Mouse (Mus musculus): Measurements from ENCODE around the gene Zbtb8os. TPM values are rescaled to one million over a fixed set of nuclear protein-coding genes. Genes with fewer than 3 reads are reported as not detected.
A peak's percentile ranks its signal among the peaks of the same experiment; 100 is the strongest.
"Not testable (repeated sequence)": the region's sequence is repeated elsewhere in the genome, so short reads cannot be mapped to it uniquely, and the experiment has no call there.

The Zbtb8os gene
- total and polyA plus RNA-seq, 3 experiments: 4.1 to 48.4 (median 42.7) TPM

DNA sequence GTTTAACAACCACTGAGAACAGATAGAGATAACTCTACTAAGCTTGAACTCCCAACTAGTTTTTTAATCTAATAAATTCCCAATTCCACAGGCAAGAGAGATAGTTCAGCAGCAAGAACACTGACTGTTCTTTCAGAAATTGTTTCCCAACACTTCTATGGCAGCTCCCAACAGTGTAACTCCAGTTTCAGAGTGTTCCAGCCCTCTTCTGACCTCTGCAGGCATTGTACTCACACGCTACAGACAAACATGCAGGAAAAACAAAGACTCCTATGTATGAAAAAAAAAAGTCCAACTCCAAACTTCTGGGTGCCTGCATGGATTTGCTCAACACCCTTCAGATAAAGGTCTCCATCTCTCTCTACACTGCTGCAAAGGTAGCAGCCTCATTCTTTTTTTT lies 2.6 kb upstream of the Zbtb8os start:
- no peak for DNase-seq

DNA sequence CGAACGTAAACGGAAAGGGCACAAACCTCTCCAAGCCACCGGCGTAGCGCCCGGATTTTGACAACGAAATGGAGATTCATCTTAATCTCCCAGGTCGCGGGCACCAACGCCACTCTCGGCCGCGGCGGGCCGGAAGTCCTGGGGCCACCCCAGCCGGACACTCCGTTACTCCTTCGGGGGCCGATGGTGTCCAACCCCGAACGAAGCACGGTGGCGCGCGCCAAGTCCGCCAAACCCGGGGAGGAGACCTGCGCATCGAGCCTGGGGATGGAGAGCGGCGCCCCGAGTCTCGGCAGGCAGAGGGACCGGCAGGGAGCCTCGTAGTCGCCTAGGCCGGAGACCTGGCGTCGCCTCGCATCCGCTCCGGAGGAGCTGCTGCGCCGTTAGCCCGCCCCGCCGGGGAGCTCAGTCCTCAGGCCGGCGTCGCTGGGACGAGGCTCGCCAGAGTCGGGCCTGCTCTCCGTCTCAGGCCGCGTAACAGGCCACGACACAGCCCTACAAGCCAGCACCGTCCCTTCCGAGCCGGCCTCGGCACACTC lies 749 bp upstream of the Zbtb8os start:
- DNase-seq: no peak

DNA sequence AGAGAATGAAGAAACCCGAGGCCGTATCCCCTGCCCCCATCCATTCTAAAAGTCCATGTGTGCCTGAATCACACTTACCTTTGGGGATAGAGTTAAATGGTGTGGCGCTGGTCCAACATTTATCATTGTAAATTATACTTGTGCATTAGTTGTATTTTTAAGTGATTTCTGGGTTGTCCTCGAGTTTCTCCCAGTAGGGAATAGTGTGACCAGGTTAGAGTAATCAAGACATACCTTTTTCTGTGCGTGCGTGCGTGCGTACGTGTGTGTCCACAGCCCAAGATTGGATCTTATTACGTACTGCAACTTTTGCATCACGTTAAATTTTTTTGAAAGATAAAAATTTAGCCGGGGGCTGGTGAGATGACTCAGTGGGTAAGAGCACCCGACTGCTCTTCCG lies 796 bp downstream of the Zbtb8os start:
- DNase-seq: no peak

DNA sequence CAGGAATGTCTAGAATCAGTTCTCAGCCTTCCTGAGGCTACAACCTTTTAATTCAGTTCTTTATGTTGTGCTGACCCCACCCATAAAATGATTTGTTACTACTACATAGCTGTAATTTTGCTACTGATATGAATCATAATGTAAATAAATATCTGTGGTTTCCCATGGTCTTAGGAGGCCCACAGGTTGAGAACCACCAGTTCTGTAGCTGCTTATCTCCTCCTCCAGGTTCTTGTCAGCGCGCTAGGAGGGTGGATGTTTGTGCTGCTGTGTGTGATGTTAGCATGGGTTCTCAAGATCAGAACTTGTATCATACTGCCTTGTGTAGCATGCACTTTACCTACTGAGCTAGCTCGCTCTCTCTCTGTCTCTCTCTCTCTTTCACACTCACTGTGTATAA lies 4.2 kb downstream of the Zbtb8os start:
- no peak for DNase-seq

DNA sequence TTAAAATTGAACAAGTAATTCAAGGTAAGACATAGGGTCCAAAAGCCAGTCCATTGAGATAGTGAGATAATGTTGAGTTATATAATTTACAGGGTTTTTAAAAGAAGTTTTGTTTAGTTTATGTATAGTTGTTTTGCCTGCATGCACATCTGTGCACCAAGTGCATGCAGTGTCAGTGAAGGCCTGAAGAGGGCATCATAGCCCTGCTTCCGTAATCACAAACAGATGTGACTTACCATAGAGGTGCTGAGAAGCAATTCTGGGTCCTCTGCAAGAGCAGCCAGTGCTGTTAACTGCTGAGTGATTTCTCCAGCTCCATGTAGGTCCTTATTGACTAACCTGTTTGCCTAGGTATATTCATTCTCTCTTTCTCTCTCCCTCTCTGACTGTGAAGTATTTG lies 6.4 kb downstream of the Zbtb8os start:
- DNase-seq: no peak

DNA sequence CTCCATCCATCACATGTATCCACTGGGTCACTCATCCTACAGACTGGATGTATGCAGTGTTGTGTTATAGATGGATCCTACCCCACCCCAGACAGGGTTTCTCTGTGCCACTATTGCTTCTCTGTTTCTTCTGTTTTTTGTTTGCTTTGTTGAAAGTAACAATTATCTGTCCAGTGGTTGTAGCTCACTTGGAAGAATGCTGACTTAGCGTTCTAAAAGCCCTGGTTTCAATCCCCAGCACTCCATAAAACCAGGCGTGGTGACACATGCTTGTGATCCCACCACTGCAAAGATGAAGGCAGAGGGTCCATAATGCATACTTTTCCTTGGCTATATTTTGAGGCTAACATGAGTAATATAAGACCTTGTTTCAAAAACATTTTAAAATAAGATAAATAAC lies 7.2 kb downstream of the Zbtb8os start:
- no peak for DNase-seq

DNA sequence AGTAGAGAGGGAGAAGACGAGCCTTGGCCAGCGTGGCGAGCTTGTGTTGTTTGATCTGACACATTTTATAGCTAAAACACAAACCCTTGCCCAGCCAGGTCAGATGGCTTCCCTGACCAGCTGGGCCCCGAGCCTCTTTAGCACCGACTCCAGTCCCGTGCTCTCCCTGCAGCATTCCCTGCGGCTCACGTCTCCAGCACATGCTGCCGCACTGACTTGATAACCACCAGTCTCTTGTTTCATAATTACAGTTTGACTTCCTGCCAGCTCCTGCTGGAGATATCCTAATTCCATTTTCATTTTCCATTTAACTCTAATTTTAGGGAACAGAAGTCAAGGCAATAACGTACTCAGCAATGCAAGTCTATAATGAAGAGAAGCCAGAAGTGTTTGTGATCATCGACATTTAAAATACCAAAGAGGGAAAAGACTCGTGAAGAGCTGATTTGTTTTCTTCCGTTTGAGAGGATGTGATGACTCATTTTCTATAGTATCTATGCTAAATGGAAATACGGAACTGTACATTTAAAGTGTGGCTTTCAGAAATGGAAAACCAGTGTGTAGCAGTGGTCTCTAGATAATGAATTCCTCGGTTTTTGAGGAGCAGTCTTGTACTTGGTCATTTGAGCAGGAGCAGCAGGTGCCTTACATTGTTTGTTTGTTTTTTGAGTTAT lies 11.1 kb downstream of the Zbtb8os start:
- DNase-seq: no peak

DNA sequence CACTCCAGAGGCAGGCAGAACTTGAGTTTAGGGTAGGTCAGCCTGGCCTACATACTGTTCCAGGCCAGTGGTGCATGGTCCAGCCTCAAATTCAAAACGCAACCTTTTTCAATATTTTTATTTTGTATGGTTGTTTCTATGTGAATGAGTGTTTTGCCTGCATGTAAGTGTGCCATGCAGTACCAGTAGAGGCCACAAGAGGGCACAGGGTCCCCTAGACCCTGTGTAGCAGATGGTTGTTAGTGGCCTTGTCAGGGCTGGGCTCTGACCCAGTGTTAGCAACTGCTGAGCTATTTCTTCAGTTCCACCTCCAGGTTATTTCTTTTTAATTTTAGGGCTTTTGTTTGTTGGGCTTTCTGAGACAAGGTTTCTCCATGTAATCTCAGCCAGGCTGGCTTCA lies 15.1 kb downstream of the Zbtb8os start:
- peak; percentile 76 for DNase-seq

DNA sequence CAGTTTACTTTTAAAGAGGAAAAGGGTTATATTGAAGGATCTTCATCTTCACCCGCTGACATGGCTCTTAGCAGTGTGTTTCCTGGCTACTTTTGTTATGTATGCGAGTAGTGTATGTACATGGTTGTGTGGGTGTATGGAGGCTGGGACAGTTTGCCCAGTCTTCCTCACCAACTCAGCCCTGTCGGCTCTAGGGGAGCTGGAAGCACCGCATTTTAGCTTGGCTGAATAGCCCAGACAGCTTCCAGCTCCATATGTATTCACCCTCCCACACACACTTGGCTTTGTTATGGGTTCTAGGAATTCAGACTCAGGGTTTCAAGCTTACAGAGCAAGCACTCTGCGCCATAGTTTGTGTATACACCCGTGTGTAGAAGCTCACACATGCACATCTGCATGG lies 15.6 kb downstream of the Zbtb8os start:
- no peak for DNase-seq

DNA sequence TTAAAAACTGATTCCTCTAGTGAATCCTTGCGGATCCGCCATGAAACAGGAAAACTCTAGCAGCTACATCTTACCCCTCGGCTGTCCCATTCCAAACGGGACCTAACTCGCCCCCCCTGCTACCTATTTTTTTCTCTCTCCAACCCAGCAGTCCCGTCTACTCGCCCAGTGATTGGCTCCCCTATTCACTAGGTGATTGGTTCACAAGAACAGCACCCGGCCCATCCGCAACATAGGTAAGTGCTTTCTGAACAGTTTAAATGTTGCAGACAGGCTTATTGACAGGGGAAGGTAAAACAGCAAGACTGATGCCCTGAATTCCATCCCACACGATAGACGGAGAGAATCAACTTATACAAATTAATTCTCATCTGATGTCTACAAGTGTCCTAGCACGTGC lies 17.7 kb downstream of the Zbtb8os start:
- no peak for DNase-seq

DNA sequence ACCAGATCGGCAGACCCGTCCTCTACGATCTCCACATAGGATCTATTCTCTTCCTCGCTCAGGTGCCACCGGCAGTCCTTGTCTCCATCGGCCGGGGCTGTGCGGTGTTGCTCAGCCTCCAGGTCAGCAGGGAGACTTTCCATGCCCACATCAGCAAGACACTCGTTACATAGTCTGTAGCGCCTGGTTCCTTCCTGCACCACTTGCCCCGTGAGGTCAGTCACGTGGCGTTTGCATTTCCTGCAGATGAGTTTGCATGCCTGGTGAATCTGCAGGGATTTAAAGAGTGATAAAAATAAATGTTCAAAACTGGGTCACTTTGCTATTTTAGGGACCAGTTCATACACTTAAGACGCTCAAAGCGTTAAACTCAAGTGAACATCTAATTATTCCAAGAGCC lies 18.7 kb downstream of the Zbtb8os start:
- no peak for DNase-seq

DNA sequence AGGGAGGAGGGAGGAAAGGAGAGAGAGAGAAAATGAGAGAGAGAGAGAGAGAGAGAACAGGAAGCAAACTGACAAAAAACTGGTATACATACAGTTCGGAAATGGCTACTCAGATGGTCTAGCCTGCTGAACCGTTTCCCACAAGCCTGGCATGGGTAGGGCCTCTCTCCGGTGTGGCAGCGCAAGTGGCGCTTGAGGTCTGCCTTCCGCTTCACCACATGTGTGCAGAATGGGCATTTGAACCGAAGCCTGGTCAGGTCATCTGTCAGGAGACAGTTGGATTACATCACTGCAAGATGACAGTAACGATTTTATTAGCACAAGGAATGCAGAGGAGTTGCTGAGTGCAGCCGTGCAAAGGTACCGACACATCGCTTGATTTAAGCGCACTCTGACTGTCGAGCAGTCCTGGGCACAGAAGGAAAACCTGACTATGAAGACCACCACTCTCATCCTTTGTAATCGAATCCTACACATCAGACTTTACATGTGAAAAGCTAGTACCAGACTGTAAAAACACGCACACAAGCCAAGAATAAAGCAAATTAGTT lies 22.2 kb downstream of the Zbtb8os start:
- DNase-seq: no peak

DNA sequence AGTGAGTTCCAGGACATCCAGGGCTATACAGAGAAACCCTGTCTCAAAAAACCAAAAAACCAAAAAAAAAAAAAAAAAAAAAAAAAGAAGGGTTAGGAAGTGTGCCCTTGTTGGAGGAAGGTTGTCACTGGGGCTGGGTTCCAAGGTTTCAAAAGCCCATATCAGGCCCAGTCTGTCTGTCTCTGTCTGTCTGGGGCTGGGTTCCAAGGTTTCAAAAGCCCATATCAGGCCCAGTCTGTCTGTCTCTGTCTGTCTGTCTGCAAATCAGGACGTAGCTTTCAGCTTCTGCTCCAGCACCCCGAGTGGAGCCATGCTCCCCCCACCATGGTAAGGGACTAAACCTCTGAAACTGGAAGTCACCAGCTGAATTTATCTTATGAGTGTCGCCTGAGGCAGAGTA lies 26.7 kb downstream of the Zbtb8os start:
- not testable (repeated sequence) for DNase-seq

DNA sequence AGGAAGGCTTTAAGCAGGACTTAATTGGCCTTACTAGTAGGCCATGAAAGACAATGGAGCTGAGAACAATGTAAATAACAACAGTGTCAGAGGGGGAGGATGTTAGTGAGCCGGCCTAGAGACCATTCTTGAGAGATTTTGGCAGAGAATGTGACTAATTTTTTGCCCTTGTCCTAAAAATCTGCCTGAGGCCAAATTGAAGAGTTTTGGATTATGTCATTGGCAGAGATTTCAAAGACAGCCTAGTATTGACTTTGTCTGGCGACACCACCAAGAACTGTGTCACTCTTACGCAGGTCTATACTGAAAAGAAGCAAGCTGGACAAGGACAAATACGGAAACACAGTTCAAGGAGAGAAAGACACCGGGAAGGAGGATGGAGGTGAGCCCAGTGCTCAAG lies 27.3 kb downstream of the Zbtb8os start:
- peak; percentile 23 for DNase-seq

DNA sequence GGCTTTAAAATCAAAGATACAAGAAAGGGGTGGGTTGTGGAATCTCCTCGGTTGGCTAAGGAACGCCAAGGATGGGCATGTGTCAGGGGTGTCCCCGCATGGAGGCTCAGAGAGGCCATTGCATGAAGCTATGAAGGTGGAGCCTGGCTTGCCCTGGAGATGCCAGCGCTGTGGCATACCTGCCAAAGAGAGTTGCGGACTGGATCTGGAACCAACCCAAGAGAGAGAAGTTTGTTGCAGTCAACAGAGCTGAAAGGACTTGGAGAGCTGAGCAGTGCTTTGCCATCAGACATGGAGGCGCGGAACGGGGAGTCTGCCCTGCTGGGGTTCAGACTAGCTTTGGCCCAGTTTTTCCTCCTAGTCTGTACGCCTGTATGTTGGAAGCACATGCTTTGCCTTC lies 28.0 kb downstream of the Zbtb8os start:
- peak; percentile 18 for DNase-seq

DNA sequence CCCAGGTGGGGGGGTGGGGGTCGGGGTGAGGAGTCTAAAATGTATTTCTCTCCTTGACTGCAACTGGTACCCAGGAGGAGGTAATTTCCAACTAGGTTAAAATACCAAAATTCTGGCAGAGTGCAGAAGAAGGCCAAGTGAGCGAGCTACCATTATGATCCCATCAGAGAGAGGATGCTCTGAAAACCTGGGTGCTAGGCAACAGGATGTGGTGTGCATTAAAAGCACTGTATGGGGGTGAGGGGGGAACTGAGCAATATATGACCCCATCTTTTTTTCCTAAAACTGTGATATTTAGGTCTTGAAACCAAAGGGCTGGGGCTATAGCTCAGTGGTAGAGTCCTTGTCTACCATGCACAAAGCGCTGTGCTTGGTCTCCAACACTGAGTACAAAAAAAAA lies 28.9 kb downstream of the Zbtb8os start:
- no peak for DNase-seq

DNA sequence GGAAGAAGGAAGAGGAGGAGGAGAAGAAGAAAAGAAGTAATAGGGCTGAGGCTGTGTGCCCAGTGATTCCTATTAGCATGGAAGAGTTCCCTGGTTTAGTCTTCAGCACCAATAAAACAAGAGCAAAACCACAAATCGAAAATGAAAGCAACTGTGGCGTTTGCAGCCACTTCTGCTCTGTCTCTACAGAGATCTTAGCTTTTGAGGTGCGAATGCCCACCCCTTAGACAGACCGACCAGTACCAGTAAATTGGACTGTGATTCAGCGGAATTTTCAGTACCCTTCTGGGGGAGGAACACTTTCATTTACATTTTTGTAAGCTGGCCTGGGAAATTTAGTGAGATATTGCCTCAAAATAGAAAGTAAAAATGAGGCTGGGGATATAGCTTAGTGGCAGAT lies 29.7 kb downstream of the Zbtb8os start:
- no peak for DNase-seq

DNA sequence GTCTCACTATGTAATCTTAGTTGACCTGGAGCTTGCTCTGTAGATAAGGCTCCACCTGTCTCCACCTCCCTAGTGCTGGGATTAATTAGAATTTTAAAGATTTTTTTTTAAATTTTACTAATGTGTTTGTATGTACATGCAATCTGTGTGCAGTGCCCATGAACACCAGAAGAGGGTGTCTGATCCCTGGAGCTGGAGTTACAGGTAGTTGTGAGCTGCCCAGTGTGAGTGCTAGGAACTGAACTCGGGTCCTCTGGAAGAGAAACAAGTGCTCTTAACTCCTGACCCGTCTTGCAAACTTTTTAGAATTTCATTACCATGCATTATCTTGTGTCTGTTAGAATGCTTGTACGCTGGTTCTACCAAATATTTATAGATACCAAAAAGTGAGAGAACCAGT lies 35.9 kb downstream of the Zbtb8os start:
- DNase-seq: no peak

DNA sequence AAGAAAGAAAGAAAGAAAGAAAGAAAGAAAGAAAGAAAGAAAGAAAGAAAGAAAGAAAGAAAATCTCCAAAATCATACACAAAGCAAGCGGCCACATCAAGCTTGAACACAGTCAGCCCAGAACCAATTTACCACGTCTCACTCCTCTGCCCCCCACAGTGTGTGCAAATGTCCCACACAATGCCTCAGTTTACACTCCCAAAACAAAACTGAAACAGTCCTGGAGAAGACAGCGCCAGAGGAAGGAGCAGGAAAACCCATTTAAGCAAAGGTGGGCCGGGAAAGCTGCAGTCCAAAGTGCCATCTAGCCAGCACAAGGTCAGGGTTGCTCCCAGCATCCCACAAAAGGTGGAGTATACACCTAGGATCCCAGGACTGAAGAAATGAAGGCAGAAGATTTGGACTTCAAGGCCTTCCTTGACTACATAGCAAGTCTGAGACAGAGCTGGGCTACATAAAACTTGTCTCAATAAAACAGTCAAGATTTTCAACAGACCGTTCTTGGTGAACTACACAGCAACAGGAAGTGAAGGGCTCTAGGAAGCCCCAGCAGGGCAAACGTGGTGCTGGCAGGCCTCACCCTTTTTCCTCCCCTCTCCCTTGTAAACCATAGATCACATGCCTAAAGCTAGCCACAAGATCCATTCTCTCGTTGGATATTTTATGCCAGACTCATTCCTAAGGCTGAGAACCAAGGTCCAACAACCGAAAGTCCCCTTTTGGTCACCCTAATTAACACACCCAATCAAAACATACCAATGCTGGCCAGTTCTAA lies 37.9 kb downstream of the Zbtb8os start:
- DNase-seq: no peak

DNA sequence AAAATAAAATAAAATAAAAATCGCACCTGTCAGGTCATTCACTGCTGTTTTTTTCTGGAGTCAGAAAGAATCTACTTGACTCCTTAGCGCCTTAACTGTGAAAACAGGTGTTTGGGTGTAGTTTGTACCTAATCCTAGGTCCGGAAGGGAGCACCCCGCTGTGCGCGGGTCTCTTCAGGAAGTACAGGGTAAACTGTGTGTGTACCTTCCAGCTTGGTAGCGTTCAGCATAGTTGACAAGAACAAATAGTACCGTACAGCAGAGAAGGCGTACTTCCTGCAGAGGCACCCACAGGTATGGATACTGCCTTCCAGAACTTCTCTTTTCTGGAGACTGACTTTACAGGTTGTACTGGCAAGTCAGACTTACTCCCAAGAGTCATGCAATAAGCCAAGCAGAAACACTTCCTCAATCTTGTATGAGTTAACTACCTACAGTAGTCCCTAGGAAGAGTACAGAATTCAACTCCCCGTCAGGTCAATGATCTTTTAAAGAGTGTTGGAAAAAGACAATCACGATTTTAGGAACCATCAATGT lies 38.8 kb downstream of the Zbtb8os start:
- DNase-seq: no peak

DNA sequence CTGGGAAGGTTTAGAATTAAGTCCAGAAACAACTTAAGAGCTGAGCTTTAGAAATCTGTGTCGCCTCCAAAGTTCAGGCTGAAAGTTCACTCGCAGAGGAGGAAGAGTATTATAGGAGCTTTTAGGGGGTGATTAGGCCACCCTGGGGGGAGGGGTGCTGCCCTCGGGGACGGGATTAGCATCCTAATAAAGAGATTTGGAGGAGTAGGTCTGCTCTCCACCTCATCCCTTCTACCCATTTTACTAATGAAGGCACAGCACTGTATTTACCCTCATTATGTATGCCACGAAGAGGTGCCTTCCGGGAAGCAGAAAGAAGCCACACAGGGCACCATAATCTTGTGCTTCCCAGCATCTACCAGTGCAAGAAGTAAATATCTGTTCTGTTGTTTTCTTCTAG lies 39.5 kb downstream of the Zbtb8os start:
- no peak for DNase-seq

DNA sequence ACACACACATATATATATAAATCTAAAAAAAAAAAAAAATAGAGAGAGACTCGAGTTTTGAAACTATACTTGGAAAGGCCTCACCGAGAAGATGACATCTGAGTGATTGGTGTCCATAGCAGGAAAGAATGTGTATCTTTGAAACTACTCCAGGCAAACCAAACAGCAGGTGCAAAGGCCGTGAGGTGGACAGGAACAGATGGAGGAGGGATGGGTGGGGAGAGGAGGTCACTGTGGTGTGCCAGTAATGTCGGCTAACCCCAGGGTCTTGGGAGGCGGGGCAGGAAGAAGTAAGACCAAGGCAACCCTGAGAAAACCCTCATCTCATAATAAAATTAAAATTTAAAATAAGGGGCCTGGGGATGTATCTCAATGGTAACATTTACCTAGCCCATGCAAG lies 40.3 kb downstream of the Zbtb8os start:
- DNase-seq: no peak

DNA sequence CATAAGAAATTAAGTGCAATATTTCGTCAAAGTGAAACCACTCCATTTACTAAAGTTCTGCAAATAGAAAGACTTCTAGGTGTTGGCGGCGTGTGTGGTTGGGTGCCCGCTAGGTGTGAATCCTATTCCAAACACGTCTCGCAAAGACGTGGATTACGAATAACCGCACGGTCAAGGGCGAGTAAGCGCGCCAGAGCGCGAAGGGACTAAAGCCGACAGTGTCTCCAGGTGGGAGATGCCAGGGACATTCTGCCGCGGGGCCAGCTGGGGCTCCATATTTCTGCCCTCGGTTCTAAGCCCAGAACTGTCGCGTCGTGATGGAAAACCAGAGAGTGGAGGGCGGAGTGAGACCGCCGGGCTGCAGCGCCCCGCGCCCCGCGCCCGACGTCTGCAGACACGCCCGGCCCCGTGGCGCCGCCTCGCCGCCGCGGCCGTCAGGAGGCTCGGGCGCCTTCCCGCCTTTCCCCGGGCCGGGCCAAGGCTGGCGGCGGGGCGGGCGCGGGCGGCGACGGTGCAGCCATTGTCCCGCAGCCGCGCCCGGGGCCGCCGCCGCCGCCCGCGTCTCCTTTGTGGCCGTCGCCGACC lies 41.6 kb downstream of the Zbtb8os start:
- peak; percentile 76 for DNase-seq
